Mouse (Mus musculus) cerebellum, adult 2 months (tissue): ENCODE measurements around the gene Gabrr2.

Experiments used
- CTCF ChIP-seq: fragments of 200-500 bp; IDR thresholded peaks from 2 replicates; pipeline ENCODE4 v1.5.1; 2011; ENCODE audit warnings: low read depth, mild to moderate bottlenecking, control low read depth, low read length, moderate library complexity, borderline replicate concordance; ENCODE audit not compliant: insufficient read depth
- POLR2A ChIP-seq: fragments of 200-500 bp; IDR thresholded peaks from 2 replicates; pipeline ENCODE4 v1.6.1; 2011; ENCODE audit warnings: low read length, control low read depth, borderline replicate concordance; ENCODE audit not compliant: insufficient read depth

- no peak for TF ChIP-seq POLR2A
- no peak for TF ChIP-seq CTCF
Observed at GRCm38 (mm10) chr4:33049601-33050000, 13.2 kb upstream of the Gabrr2 start.
